ENCODE assay signal across 19 mouse cellular contexts in the genomic region with DNA sequence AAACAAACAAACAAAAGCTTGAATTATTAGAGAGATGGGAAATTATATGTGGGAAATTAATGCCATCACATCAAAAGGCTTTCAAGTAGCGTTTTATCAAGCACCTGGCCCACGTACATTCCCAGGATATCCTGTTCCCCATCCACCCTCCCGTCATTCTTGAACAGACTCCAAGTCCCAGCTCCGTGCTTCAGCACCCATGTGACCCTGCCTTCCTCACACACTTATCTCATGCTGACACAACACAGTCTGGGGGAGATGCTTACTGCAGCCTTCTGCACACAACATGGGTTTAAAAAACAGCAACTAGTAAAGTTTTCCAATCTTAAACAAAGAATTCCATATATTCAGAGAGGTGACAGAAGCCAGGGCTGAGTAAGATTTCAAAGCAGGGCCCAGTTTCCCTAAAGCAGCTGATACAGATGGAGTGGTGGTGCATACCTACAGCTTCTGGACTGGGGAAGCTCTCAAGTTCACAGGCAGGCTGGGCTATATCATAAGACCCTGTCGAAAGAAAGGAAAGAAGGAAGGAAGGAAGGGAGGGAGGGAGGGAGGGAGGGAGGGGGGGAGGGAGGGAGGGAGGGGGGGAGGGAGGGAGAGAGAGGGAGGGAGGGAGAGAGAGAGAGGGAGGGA. TPM values are rescaled to one million over a fixed set of nuclear protein-coding genes. Genes with fewer than 3 reads are reported as not detected.
DNase-seq lines count a peak whose midpoint lies in the region; ATAC-seq lines count a peak whose summit lies in the region.
"Had no signal": no experiment of that assay in that cellular context is flagged by ENCODE, and none has a peak within 500 bp of the region (broad histone marks: within the 10 kb centered on the region; RNA-seq: fewer than 3 reads in every experiment).

No protein-coding gene starts in this region.

- no peak overlapping the region for H3K9ac ChIP-seq in heart, embryonic 14.5 days (ENCODE audit: low read length)
- H3K9ac ChIP-seq: limb, embryonic 15.5 days had no signal

- peaks cover 5 to 15% of the 10 kb centered on the region in 2 experiments for H3K4me1 ChIP-seq in heart, embryonic 14.5 days (ENCODE audit: control insufficient read depth in 2 of 2, insufficient read depth in 2 of 2, low read length in 2 of 2)
- peaks cover 10% of the 10 kb centered on the region for H3K4me1 ChIP-seq in limb, embryonic 10.5 days

- intact Hi-C loops in heart, postnatal 25 days (cut with DNase I), result no loop called here

- H3K9me3 ChIP-seq in heart, embryonic 14.5 days (ENCODE audit: control insufficient read depth, low read length), result no peaks in the 10 kb centered on the region
- no peaks in the 10 kb centered on the region for H3K9me3 ChIP-seq in limb, embryonic 10.5 days (replicated peaks)
- H3K9me3 ChIP-seq: limb, embryonic 15.5 days had no signal

- H3K4me3 ChIP-seq in heart, embryonic 14.5 days (ENCODE audit: control insufficient read depth in 1 of 2, insufficient read depth in 1 of 2, low read depth in 1 of 2, low read length in 2 of 2), result no peak overlapping the region
- H3K4me3 ChIP-seq in limb, embryonic 10.5 days, result no peak overlapping the region
- H3K4me3 ChIP-seq: layer of hippocampus, adult 2 months; limb, embryonic 15.5 days had no signal

- peak overlapping the region; percentile 40 to 66; a peak in 2 of 4 replicates for H3K27ac ChIP-seq in heart, embryonic 14.5 days (replicated peaks in 1 of 2; ENCODE audit: control insufficient read depth in 1 of 2, insufficient read depth in 1 of 2, low read depth in 2 of 2, low read length in 2 of 2)
- no peak overlapping the region for H3K27ac ChIP-seq in limb, embryonic 10.5 days
- H3K27ac ChIP-seq: hindbrain, postnatal 0 days; layer of hippocampus, adult 2 months; limb, embryonic 15.5 days had no signal

- H3K27me3 ChIP-seq in heart, embryonic 14.5 days (ENCODE audit: control insufficient read depth, insufficient read depth, low read length), result no peaks in the 10 kb centered on the region
- H3K27me3 ChIP-seq in limb, embryonic 10.5 days (ENCODE audit: low read depth, poor library complexity, severe bottlenecking), result no peaks in the 10 kb centered on the region
- H3K27me3 ChIP-seq: limb, embryonic 15.5 days had no signal

- peak; percentile 94 for DNase-seq in heart, adult 11 months
- DNase-seq in heart, postnatal 25 days (ENCODE audit: low spot score), result no peak
- DNase-seq in MN1 (ENCODE audit: low spot score), result peak; percentile 15
- peak; percentile 32 for DNase-seq in lung, postnatal 10 days
- DNase-seq in frontal cortex, adult 2 months (ENCODE audit: extremely low spot score in 1 of 2, low spot score in 1 of 2), result no peak
- no peak for DNase-seq in ovary, adult 18-20 months (ENCODE audit: low spot score)
- DNase-seq in limb, embryonic 10.5 days (ENCODE audit: low spot score), result no peak
- DNase-seq: gastrocnemius, postnatal 14 days; right cerebral cortex, postnatal 25 days; thymus, postnatal 4 days had no signal

- ATAC-seq in heart, embryonic 14.5 days (ENCODE audit: insufficient number of reproducible peaks, insufficient read depth, low FRiP score, low read depth), result peak; percentile 89
- ATAC-seq: forebrain, embryonic 16.5 days; hindbrain, postnatal 0 days had no signal

- no peaks in the 10 kb centered on the region for H3K36me3 ChIP-seq in heart, embryonic 14.5 days (ENCODE audit: control insufficient read depth, insufficient read depth, low read length)
- no peaks in the 10 kb centered on the region for H3K36me3 ChIP-seq in limb, embryonic 10.5 days
- H3K36me3 ChIP-seq: limb, embryonic 15.5 days had no signal

- H3K4me2 ChIP-seq in heart, embryonic 14.5 days (ENCODE audit: low read length), result no peak overlapping the region; the same call in 1 of the 2 replicates
- H3K4me2 ChIP-seq: limb, embryonic 15.5 days had no signal

- 0% methylated on average over 4 of the region's 5 CpGs for WGBS in heart, embryonic 14.5 days
- 80% methylated on average over 4 of the region's 5 CpGs for WGBS in limb, embryonic 10.5 days

RNA-seq across cellular contexts. Expression of gene Apobec4, which starts 22.6 kb away (rescaled TPM):
- not detected for total RNA-seq in heart, postnatal 25 days (2021)
- polyA plus RNA-seq in heart, embryonic 14.5 days (2014; fragmentation: Nextera tagmentation; extraction: Ambion mirVana), result not detected in 2 replicates
- not detected in 2 replicates for polyA plus RNA-seq in frontal cortex, adult 2 months (2012; rRNA removed)
- polyA plus RNA-seq in limb, embryonic 10.5 days (2016; fragmentation: Nextera tagmentation; extraction: Ambion mirVana), result not detected in 2 replicates
- total RNA-seq: adrenal gland, postnatal 36 days; gastrocnemius, postnatal 14 days; hindbrain, postnatal 0 days; layer of hippocampus, adult 2 months; left cerebral cortex, adult 8-10 months; megakaryocyte, adult 5-6 weeks had no signal
- polyA plus RNA-seq: hindbrain, postnatal 0 days; limb, embryonic 15.5 days; stomach, embryonic 14.5 days had no signal

RNA-seq across cellular contexts. Expression of gene Rgl1, which starts 38.4 kb away (rescaled TPM):
- total RNA-seq in heart, postnatal 25 days (2021), result 10 to 100 TPM; 37.0 to 38.2 TPM
- polyA plus RNA-seq in heart, embryonic 14.5 days (2014; fragmentation: Nextera tagmentation; extraction: Ambion mirVana), result 66.8 and 72.0 TPM in 2 replicates
- polyA plus RNA-seq in frontal cortex, adult 2 months (2012; rRNA removed), result 60.8 and 63.0 TPM in 2 replicates
- 38.7 and 44.0 TPM in 2 replicates for polyA plus RNA-seq in limb, embryonic 10.5 days (2016; fragmentation: Nextera tagmentation; extraction: Ambion mirVana)

RNA-seq across cellular contexts. Expression of gene Arpc5, which starts 38.6 kb away (rescaled TPM):
- total RNA-seq in heart, postnatal 25 days (2021), result 10 to 100 TPM; 34.7 to 40.4 TPM
- 215 and 228 TPM in 2 replicates for polyA plus RNA-seq in heart, embryonic 14.5 days (2014; fragmentation: Nextera tagmentation; extraction: Ambion mirVana)
- 93.2 and 107 TPM in 2 replicates for polyA plus RNA-seq in frontal cortex, adult 2 months (2012; rRNA removed)
- polyA plus RNA-seq in limb, embryonic 10.5 days (2016; fragmentation: Nextera tagmentation; extraction: Ambion mirVana), result 157 and 165 TPM in 2 replicates

Comparison
In these comparisons a context has a peak if more than half of its experiments do, and no peak if none do; other contexts are left out.
1. DNase-seq: peak in heart, adult 11 months (single experiment), MN1 (single experiment) and lung, postnatal 10 days (single experiment); none in heart, postnatal 25 days (single experiment), frontal cortex, adult 2 months (0 of 2), ovary, adult 18-20 months (single experiment) and limb, embryonic 10.5 days (single experiment).